Mouse (Mus musculus) olfactory bulb, adult 2 months (tissue): ENCODE results near the gene Tbc1d19. TPM values are rescaled to one million over a fixed set of nuclear protein-coding genes. Genes with fewer than 3 reads are reported as not detected.

ENCODE experiments used
- H3K27ac ChIP-seq: fragments of 200-500 bp; 2 replicates; pipeline ENCODE4 v1.5.1; 2012; ENCODE audit warnings: low read depth, low read length; ENCODE audit not compliant: insufficient read depth
- H3K4me1 ChIP-seq: fragments of 200-500 bp; 2 replicates; pipeline ENCODE4 v1.6.1; 2012; ENCODE audit warnings: low read length; ENCODE audit not compliant: control insufficient read depth, insufficient read depth
- H3K4me3 ChIP-seq: fragments of 200-500 bp; 2 replicates; pipeline ENCODE4 v1.5.1; 2012; ENCODE audit warnings: mild to moderate bottlenecking, low read depth, low read length, moderate library complexity; ENCODE audit not compliant: insufficient read depth
- CTCF ChIP-seq: fragments of 200-500 bp; IDR thresholded peaks from 2 replicates; pipeline ENCODE4 v1.5.1; 2012; ENCODE audit warnings: low read depth, mild to moderate bottlenecking, low read length, moderate library complexity; ENCODE audit not compliant: insufficient read depth
- POLR2A ChIP-seq: fragments of 200-500 bp; IDR thresholded peaks from 2 replicates; pipeline ENCODE4 v1.6.1; 2012; ENCODE audit warnings: mild to moderate bottlenecking, low read depth, low read length, moderate library complexity; ENCODE audit not compliant: insufficient read depth
- WGBS: fragments of 180-500 bp; shearing (Covaris S2); methylation state at CpG from one replicate; pipeline ENCODE4 v1.1.7; 2018; 5-methylcytosine and 5-hydroxymethylcytosine counted together
- polyA plus RNA-seq: library from polyadenylated mRNA; stranded (reverse); fragments of >200 nt; gene quantifications from 2 replicates; pipeline ENCODE4 v1.2.4, GENCODE M21; 2012; ENCODE audit warnings: low replicate concordance; ENCODE audit not compliant: missing spikeins, insufficient read depth, insufficient read length

Gene Tbc1d19
- polyA plus RNA-seq, 1 experiment = not detected

- no peak overlapping the region for H3K4me3 ChIP-seq
- H3K27ac ChIP-seq = no peak overlapping the region
Observed at GRCm38 (mm10) chr5:53941322-53942024, 132.1 kb downstream of the Tbc1d19 start.

GRCm38 (mm10) chr5:53942332-53942731 lies 132.9 kb downstream of the Tbc1d19 start:
- H3K4me1 ChIP-seq = peaks cover 6% of the 10 kb centered on the region
- H3K4me3 ChIP-seq = no peak overlapping the region
- H3K27ac ChIP-seq = no peak overlapping the region
- no peak for TF ChIP-seq CTCF
- TF ChIP-seq POLR2A = no peak
- WGBS = 54% methylated on average over 4 of the region's 4 CpGs

More at GRCm38 (mm10) chr5:53941322-53942024, 132.1 kb downstream of the Tbc1d19 start:
- 75% methylated on average over 11 of the region's 11 CpGs for WGBS
- no peak for TF ChIP-seq CTCF
- no peak for TF ChIP-seq POLR2A
- peaks cover 6% of the 10 kb centered on the region for H3K4me1 ChIP-seq

- 83% methylated on average over 11 of the region's 11 CpGs for WGBS
Observed at GRCm38 (mm10) chr5:53943321-53943857, 134.0 kb downstream of the Tbc1d19 start.

GRCm38 (mm10) chr5:53946747-53947146 lies 137.3 kb downstream of the Tbc1d19 start:
- no peak overlapping the region for H3K4me3 ChIP-seq
- WGBS = 97% methylated on average over 8 of the region's 8 CpGs
- peaks cover 6% of the 10 kb centered on the region for H3K4me1 ChIP-seq
- no peak for TF ChIP-seq CTCF
- TF ChIP-seq POLR2A = no peak
- H3K27ac ChIP-seq = no peak overlapping the region

More at GRCm38 (mm10) chr5:53943321-53943857, 134.0 kb downstream of the Tbc1d19 start:
- H3K27ac ChIP-seq = no peak overlapping the region
- peaks cover 6% of the 10 kb centered on the region for H3K4me1 ChIP-seq
- no peak overlapping the region for H3K4me3 ChIP-seq
- no peak for TF ChIP-seq CTCF
- TF ChIP-seq POLR2A = no peak

GRCm38 (mm10) chr5:53947549-53948183 lies 138.3 kb downstream of the Tbc1d19 start:
- Histone ChIP-seq H3K4me3 (no peak overlapping the region), H3K4me1 (peaks cover under 1% of the 10 kb centered on the region), H3K27ac (no peak overlapping the region)
- no peak for TF ChIP-seq POLR2A
- no peak for TF ChIP-seq CTCF
- WGBS = 43% methylated on average over 9 of the region's 9 CpGs

DNA sequence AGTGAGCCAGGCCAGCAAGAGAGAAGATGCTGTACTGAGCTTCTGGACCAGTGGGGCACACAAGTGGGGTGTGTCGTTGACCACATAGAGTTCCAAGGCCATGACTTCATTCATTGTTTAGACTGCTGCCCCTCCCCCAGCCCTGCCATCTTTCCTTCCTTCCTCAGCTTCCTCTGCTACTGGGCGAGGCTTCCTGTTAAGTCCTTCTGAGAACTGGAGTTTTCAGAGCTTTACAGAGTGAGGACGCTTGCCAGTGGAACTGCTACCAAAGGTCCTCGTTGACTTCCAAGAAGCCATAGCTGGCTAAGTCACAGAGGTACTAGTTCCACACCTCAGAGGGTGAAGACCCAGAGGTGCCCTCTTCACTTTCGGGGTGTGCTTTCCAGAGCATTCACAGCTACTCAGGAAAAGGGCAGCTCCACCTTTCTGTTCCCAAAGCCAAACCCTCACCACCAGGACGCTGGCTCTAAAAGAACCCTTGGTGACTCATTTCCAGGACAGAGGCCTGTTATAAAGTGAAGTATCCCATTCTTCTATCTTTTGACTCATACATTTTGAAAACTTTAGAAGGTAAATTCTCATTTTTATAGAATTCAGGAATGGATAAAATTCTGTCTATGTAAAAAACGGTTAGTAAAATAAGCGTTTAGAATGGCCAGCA lies 139.3 kb downstream of the Tbc1d19 start:
- H3K4me1 ChIP-seq = no peaks in the 10 kb centered on the region; the same call in 1 of the 2 replicates
- TF ChIP-seq CTCF = no peak
- no peak for TF ChIP-seq POLR2A
- WGBS = 87% methylated on average over 8 of the region's 8 CpGs
- H3K27ac ChIP-seq = no peak overlapping the region
- H3K4me3 ChIP-seq = no peak overlapping the region

DNA sequence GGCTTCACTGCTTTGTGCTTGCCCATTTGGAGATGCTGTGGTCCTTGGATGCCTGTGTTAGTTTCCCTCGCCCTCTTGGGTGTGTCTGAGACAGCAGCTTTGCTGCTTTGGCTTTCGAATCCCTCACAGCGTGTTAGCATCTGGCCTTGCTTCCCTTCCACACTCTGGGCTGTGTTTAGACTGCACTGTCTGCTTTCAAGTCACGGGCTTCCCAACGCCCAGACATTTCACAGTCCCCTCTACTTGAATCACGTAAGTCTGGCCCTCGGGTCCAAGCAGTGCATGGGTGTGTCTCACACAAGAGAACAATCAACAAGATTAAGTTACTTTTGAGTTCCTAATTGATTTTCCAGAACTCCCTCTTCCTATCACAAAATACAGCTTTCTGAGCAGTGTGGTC lies 140.8 kb downstream of the Tbc1d19 start:
- Histone ChIP-seq H3K4me1 (no peaks in the 10 kb centered on the region; the same call in 1 of the 2 replicates), H3K27ac (no peak overlapping the region; the same call in 1 of the 2 replicates), H3K4me3 (no peak overlapping the region)
- TF ChIP-seq CTCF = no peak
- TF ChIP-seq POLR2A = no peak
- WGBS = 57% methylated on average over 7 of the region's 7 CpGs

DNA sequence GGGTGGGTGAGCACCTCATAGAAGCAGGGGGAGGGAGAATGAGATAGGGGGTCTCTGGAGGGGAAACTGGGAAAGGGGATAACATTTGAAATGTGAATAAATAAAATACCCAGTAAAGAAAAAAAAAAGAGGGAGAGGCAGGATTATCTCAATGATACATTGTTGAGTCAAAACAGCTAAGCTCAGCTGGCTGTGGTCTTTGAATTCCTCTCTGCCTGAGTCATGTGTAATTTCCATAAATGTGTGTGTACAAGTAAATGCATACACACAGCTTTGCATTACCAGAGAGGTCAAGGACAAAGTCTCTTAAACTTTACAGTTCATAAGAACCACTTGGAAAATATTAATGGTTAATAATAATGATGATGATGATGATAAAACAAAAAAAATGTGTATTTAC lies 143.8 kb downstream of the Tbc1d19 start:
- H3K4me3 ChIP-seq = no peak overlapping the region
- no peaks in the 10 kb centered on the region for H3K4me1 ChIP-seq
- no peak overlapping the region for H3K27ac ChIP-seq
- TF ChIP-seq POLR2A (no peak), CTCF (no peak)

Other genes with a start within 250 kb of the Tbc1d19 start
- gene Cckar, start 101.9 kb upstream of the Tbc1d19 start, polyA plus RNA-seq = not detected in 2 replicates
- not detected in 2 replicates for gene Stim2, start 188.9 kb downstream of the Tbc1d19 start, polyA plus RNA-seq